Mouse (Mus musculus) erythroblast, adult 5-6 weeks (primary cell): ENCODE results near the gene A930017K11Rik. TPM values are rescaled to one million over a fixed set of nuclear protein-coding genes. Genes with fewer than 3 reads are reported as not detected.

Experiments used
- ATAC-seq: replicated peaks from 2 replicates; pipeline ENCODE4 v1.8.0; 2016; ENCODE audit warnings: moderate number of reproducible peaks, mild to moderate bottlenecking, moderate TSS enrichment, inconsistent platforms; ENCODE audit not compliant: poor library complexity, low FRiP score, severe bottlenecking
- total RNA-seq, 2 experiments: library from RNA; stranded (forward) in 1 of 2; stranded (reverse) in 1 of 2; fragments of 150-400 nt in 1 of 2; fragments of 200-764, 138-1000 nt in 1 of 2; gene quantifications; 2 replicates each; pipeline versions ENCODE4 v1.2.3 to v1.2.4; 2015 to 2017; ENCODE audit warnings: low replicate concordance in 2 of 2

A930017K11Rik gene
- total RNA-seq (2015; ENCODE audit: low replicate concordance) = not detected in 2 replicates
- not detected in 2 replicates for total RNA-seq (2017; ENCODE audit: low replicate concordance)

DNA sequence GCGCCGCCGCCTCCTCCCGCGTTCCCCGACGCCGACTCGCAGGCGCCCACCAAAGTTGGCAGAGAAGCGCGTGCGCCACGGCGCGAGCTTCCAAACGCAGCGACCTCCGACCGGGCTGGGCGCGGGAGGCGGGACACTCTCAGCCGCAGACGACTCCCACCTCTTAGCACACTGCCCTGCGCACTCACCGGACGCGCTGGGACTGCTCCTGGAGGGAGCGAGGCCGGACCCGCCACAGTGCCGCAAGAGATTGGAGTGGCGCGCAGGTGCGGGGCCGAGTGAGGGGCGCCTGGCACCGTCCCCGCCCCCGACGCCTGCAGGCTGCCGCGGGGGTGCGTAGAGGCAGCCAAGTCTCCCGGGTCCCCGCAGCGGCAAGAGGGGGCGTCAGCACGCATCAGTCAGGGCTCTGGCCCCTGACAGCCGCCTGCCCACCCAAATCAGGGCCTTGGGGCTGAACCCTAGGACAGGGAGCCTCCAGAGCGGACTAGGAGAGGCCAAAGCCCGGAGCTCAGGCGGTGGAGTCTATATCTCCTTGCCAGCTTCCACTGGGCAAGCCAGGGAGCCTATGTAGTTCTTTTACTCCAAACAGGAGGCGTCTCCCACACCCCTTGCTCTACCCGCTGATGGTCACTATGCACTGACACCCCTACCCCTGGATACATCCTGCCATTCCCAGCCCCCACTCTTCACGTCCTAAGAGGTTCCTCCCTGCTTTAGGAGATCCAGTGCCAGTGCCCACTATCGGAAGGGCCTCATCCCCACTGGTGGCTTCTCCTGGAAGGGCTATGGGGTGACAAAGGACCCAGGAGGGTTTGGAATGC is at the start of gene A930017K11Rik:
Gene A930017K11Rik (minus strand): TSS at position 763 of the 821 bp plus-strand sequence.
- no peak for ATAC-seq

DNA sequence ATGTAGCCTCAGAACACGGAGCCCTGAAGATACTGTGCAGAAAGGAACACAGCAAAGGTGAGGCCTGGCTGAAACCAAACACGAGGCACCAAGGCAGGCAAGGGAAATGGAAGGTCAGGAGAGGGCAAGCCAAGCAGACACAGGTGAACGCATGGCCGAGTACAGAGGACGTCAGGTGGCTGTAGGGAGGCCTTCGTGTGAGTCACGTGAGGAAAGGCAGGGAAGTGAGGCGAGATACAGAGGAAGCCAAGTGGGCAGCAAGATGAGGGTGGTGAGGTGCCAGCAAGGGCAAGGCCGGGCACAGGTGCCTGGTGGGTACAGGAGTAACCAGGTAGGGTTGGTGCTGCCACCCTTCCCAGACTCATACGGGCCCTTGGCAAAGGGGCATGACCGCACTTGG is 46.1 kb upstream of the A930017K11Rik start:
- no peak for ATAC-seq

DNA sequence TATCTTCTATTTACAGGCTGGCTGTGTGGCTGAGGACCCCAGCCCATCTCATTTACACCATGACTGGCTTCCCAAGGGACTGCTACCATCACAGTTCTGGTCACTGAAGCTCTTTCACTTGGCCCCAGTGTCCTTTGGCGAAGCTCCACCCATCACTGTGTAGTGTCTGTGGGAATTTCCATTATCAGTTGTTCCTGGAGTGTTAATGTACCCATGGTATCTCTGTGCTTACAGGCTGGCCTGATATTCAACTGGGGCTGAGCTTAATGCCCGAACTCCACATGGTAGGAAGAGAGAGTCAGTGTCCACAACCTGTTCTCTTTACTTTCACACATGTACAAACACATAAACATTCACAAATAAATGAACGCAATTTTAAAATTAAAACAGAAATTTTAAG is 41.1 kb upstream of the A930017K11Rik start:
- no peak for ATAC-seq

DNA sequence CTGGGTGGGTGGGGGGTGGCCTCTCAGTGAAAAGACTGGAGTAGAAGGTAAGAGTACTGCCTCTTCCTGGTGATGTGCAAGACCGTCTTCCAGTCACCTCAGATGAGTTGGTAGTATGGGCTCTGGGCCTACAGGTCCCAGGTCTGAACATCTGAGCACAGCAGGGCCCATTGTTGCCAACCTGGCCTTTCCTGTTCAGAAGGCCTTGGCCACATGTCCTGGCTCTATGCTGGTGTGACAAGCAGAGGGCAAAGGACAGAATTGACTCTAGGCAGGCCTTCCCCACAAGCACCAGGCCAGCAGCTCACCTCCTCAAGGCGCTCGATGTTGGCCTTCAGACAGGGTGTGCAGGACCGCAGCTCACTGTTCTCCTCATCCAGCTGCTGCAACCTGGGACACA is 39.9 kb upstream of the A930017K11Rik start:
- ATAC-seq = no peak

GRCm38 (mm10) chr17:25990331-25990730 is 38.0 kb upstream of the A930017K11Rik start:
- ATAC-seq = no peak

- ATAC-seq = peak; percentile 86
Measured at GRCm38 (mm10) chr17:25985306-25986294, 33.2 kb upstream of the A930017K11Rik start, which contains the start of gene Capn15. Capn15 (minus strand) TSS chr17:25985796.

DNA sequence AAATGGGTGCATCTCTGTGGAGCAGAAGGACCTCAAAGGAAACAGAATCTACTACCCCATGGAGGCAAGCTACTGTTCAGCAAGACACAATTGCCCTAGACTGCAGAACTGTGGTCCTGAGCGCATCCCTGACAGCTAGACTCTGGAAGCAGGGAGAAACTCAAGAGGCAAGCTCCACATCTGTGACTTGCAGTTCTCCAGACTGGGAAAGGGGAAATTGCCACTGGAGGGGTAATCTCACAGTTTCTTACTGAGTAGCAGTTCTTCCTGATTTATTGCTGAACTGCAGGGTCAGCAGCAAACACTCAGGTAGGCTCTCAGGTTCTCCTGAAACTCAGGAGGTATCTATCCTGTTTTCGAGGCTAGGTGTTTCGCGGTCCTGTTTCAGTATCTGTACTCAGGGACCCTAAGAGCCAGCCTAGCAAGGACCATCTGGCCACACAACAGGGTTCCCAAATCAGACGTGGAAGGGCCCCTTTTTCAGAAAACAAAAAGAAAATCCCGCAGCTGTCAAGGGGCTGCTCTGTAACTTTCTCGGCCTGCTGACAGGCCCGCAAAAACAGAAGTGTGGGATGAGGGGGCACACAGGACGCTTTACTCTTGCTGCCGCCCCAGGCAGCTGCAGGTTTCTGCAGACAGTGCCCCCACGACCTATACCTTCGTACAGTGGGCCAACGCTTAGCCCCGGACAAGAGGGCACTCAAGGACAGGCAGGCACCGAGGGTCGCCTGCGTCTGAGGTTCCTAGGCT is 32.4 kb upstream of the A930017K11Rik start:
- ATAC-seq = peak; percentile 36; the same call in 1 of the 2 replicates

DNA sequence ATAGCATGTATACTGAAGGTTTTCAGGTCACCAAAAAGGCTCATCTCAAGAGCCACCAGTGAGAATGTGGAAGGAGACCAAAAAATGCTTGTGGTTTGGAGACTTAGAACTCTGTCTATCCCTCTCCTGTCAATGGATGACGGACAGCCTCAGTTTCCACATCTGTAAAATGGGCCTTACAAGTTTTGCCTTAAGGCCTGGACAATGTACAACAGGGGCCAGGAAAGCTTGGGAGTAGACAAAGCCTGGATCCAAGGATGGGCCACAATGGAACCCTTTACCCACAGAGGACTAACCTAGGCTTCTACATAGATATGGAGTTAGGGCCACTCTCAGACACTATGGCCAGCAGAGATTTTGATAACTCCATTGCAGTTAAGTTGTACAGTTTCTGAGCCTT is 31.7 kb upstream of the A930017K11Rik start:
- ATAC-seq = no peak

- no peak for ATAC-seq
Measured at GRCm38 (mm10) chr17:25982913-25983312, 30.5 kb upstream of the A930017K11Rik start.

DNA sequence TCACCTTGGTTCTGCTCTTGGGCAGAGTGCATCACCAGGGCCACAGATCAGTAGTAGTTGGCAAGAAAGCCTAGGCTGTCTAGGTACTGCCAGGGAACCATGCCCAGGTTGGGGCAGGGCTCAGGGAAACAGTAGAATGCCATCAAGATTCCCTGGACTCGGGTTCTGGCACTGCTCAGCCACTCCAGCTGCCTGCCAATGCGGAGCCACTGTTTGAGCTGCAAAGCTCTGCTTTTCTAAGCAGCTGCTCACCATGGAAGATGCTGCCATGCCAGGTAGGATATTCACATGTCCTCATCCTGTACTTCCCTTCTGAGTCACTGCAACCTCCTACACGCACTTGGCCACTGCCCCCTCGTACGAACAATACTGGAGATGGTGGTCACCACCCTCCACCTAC is 28.5 kb upstream of the A930017K11Rik start:
- no peak for ATAC-seq

DNA sequence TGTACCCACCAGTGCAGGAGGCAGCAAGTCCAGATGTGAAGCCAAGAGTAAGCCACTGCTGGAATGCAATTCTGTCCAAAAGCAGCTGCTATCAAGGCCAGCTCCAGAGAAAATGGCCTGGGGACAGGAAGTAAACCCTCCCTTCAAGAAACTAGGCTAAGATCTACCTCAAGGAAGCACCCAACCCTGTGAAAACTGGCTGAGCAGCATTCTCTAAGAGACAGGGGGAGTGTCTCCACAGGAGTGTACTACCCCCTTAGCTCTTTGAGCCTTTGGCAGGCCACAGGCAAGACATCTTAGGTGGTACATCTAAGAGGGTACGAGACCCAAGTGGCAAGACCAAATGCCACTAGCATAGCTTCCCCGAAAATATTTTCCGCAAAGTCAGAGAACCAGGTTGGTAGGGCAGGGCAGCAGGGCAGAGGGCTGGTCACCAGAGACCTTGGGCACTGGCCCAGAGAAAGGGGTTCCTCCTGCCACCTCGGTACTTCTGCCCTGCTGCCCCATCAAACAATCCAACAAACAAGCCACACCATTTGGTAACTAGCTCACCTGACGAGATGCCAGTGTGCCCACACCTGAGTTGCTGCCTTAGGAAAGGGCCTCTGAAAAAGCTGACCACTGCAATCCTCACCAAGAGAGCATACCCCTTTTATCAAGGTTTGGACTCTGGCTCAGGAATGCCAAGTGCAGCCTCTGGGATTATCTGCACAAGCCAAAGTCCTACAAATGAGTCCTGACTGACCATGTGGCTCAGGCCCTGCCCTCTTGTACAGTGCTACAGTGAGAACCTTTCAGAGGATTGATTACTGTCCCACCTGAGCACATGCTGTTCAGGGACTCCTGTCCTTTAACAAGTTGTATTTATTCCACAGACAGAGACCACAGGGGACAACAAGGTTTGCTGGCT is 27.7 kb upstream of the A930017K11Rik start:
- no peak for ATAC-seq

DNA sequence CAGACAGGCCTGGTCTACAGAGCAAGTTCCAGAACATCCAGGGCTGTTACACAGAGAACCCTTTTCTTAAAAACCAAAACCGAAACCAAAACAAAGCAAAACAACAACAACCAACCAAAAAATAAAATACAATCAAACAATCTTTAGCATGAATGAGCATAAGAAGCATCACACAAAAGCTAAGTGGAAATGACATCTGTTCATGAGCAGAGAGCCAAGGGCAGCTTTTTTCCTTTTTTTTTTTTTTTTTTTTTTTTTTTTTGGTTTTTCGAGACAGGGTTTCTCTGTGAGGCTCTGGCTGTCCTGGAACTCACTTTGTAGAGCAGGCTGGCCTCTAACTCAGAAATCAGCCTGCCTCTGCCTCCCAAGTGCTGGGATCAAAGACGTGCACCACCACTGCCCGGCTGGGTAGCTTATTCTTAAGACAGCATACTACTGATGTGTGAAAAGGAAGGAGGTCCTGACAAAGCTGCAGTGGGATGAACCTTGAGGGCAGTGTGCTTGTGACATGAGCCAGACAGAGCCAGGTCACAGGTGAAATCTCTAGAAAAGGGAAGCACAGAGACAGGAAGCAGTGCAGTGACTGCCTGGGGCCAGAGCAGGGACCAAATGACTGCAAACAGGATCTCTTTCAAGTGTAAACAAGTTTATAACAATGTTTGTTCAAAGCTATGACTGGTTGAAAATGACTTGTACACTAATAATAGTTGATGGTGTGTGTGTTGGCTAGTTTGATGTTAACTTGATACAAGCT is 18.8 kb upstream of the A930017K11Rik start:
- no peak for ATAC-seq

- ATAC-seq = peak; percentile 51; the same call in 1 of the 2 replicates
Measured at GRCm38 (mm10) chr17:25970448-25970847, 18.1 kb upstream of the A930017K11Rik start.

DNA sequence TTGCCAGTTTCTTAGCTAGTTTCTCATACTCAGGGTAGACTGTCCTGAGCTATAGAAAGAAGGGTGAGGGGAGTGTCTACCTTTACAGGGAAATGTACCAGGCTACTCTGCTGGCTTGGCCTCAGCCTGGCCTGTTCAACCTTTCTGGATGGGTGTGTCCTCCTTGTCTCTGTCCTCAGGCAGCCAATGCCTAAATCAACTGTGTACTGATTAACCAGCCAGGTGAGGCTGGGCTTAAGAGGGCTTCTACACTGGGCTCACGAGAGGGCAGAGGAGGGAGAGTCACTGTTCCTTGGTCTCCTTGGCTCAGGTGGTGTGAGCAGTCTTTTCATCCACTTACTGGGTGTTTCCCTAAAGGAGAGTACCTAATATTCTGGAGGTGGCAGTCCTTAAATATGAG is 15.8 kb upstream of the A930017K11Rik start:
- ATAC-seq = peak; percentile 45

GRCm38 (mm10) chr17:25967652-25968051 is 15.3 kb upstream of the A930017K11Rik start:
- ATAC-seq = no peak

- ATAC-seq = no peak
Measured at GRCm38 (mm10) chr17:25964271-25964670, 11.9 kb upstream of the A930017K11Rik start.

DNA sequence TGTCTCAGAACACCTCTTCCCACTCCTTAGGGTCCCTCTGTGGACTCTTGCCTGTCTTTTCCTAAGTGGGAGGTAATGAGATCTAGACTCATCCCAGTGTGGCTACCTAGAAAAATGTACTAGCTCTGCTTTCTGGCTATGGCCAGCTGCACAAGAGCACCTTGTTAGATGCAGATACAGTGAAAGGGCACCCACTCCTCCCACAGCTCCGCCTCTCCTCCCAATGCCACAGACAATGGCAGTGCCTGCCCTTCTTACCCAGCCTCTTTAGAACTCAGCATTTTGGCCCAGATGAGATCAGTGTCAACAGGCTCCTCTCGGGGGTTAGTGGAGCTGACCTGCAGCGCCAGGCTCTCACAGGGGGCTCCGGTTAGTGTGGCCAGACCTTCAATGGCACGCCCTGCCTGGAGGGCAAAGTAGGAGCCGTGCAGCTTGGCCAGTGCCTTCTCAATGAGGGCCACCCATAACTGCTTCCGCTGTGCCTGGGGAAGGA is 10.1 kb upstream of the A930017K11Rik start:
- ATAC-seq = peak; percentile 32

DNA sequence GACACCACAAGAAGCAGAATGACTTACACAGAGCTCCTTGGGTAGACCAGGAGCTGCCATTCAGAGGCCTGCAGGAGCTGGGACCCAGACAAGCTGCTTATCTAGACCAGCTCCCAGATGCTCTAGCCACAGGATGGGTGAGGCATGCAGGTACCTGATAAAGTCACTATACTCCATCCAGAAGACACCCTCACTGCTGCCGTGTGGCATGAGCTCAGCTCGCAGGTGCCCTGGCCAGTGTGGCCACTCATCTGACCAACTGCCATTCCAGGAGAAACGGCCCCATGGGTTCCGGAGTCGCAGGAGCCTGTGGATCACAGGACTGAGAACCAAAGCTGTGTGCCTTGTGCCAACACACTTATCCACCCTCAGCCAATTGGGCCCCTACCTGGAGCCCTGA is 9.2 kb upstream of the A930017K11Rik start:
- peak; percentile 86 for ATAC-seq
